Comparison of ENCODE assay signal across 8 mouse cellular contexts in the genomic region with DNA sequence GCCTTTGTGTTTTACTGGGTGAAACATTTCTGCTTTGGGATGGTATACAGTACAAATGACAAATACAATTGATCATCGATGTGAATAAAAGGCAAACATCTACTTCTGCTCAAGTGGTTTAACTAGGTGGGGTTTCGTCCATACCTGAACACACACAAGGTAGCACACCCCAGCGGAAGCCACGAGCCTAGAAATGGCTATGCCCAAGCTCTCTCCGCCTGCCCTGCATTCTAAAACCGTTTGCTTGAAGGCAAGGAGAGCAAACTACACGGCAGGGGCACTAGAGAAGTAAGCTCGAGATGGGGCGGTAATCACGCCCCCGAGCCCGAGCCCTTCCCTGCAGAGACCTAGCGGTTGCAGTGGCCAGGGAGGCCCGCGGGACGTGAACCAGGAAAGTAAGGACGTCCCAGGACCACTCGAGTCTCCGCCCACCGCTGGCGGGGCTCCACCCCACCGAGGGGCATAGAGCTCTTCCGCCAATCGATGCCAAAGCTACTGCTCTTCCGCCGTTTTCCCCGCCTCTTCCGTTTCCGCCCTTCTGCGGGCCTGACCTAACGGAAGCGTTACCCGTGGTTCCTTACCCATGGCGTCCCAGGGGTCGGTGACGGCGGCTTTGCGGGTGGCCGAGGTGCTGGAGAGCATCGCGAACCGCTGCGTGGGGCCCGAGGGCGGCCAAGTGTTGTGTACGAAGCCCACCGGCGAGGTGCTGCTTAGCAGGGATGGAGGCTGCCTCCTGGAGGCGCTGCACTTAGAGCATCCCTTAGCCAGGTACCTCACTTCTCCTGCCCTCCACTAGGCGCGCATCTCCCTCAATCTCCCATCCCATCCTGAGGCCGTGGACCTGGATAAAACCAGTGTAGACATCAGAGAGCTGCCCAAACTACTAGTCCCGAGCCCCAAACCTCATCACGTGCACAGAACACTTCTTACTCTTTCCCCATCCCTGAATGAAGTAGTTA. TPM values are rescaled to one million over a fixed set of nuclear protein-coding genes. Genes with fewer than 3 reads are reported as not detected.
DNase-seq lines count a peak whose midpoint lies in the region; ATAC-seq lines count a peak whose summit lies in the region.

Gene Bbs10, plus strand, starts transcription at position 540 of the 959 bp plus-strand sequence.

- H3K27me3 ChIP-seq in heart, embryonic 13.5 days (replicated peaks) = no peaks in the 10 kb centered on the region
- H3K27me3 ChIP-seq in liver, embryonic 12.5 days (replicated peaks) = no peaks in the 10 kb centered on the region
- no peaks in the 10 kb centered on the region for H3K27me3 ChIP-seq in stomach, embryonic 15.5 days (replicated peaks)

- under 1% methylated on average over 54 of the region's 54 CpGs for WGBS in heart, embryonic 13.5 days
- WGBS in liver, embryonic 12.5 days (ENCODE audit: insufficient replicate concordance) = under 1% methylated on average over 54 of the region's 54 CpGs
- 1% methylated on average over 54 of the region's 54 CpGs for WGBS in stomach, embryonic 15.5 days

- peak; percentile 97 for ATAC-seq in heart, embryonic 13.5 days (ENCODE audit: extremely low read depth, insufficient number of reproducible peaks, low FRiP score, low TSS enrichment)
- peak; percentile 99 for ATAC-seq in liver, embryonic 12.5 days
- peak; percentile 99 for ATAC-seq in stomach, embryonic 15.5 days (ENCODE audit: insufficient read depth, low FRiP score, low read depth)

- peak; percentile 95 for DNase-seq in CD4-positive helper T cell, adult 2 months (ENCODE audit: low read depth, low spot score)
- peak; percentile 37 for DNase-seq in fat pad, adult 2 months (ENCODE audit: extremely low read depth, low read depth, low spot score)
- DNase-seq in kidney, postnatal 10 days = peak; percentile 98
- peak; percentile 84 to 88 for DNase-seq in natural killer cell, adult 2 months (ENCODE audit: low spot score in 2 of 2)

- H3K9me3 ChIP-seq in heart, embryonic 13.5 days = no peaks in the 10 kb centered on the region
- H3K9me3 ChIP-seq in liver, embryonic 12.5 days (replicated peaks) = no peaks in the 10 kb centered on the region
- H3K9me3 ChIP-seq in stomach, embryonic 15.5 days = no peaks in the 10 kb centered on the region

- peak within 1 kb of the TSS; percentile 85 for H3K4me3 ChIP-seq in brown adipose tissue, adult 24 weeks (ENCODE audit: insufficient read depth, low read depth, low read length)
- peak within 1 kb of the TSS; percentile 86 for H3K4me3 ChIP-seq in heart, embryonic 13.5 days
- peak within 1 kb of the TSS; percentile 83 for H3K4me3 ChIP-seq in liver, embryonic 12.5 days
- peak within 1 kb of the TSS; percentile 71 for H3K4me3 ChIP-seq in stomach, embryonic 15.5 days (replicated peaks)

- H3K4me1 ChIP-seq in brown adipose tissue, adult 24 weeks (ENCODE audit: control insufficient read depth, insufficient read depth, insufficient read length, low read length) = no peaks in the 10 kb centered on the region
- peaks cover 15% of the 10 kb centered on the region for H3K4me1 ChIP-seq in heart, embryonic 13.5 days
- peaks cover 18% of the 10 kb centered on the region for H3K4me1 ChIP-seq in liver, embryonic 12.5 days
- peaks cover 5% of the 10 kb centered on the region; the same call in 1 of the 2 replicates for H3K4me1 ChIP-seq in stomach, embryonic 15.5 days

- peak within 1 kb of the TSS; percentile 78 for H3K4me2 ChIP-seq in heart, embryonic 13.5 days
- peak within 1 kb of the TSS; percentile 90 for H3K4me2 ChIP-seq in liver, embryonic 12.5 days
- H3K4me2 ChIP-seq in stomach, embryonic 15.5 days = peak within 1 kb of the TSS; percentile 70

- peak within 1 kb of the TSS; percentile 46 for H3K27ac ChIP-seq in brown adipose tissue, adult 24 weeks (replicated peaks; ENCODE audit: low read depth, low read length)
- peak within 1 kb of the TSS; percentile 84 for H3K27ac ChIP-seq in heart, embryonic 13.5 days (replicated peaks)
- peak within 1 kb of the TSS; percentile 62; the same call in 1 of the 2 replicates for H3K27ac ChIP-seq in liver, embryonic 12.5 days
- peak within 1 kb of the TSS; percentile 64 for H3K27ac ChIP-seq in stomach, embryonic 15.5 days

- peaks cover 9% of the 10 kb centered on the region for H3K36me3 ChIP-seq in heart, embryonic 13.5 days
- peaks cover 3% of the 10 kb centered on the region; the same call in 1 of the 2 replicates for H3K36me3 ChIP-seq in liver, embryonic 12.5 days
- no peaks in the 10 kb centered on the region for H3K36me3 ChIP-seq in stomach, embryonic 15.5 days

- peak within 1 kb of the TSS; percentile 85 for H3K9ac ChIP-seq in heart, embryonic 13.5 days
- H3K9ac ChIP-seq in liver, embryonic 12.5 days = peak within 1 kb of the TSS; percentile 73
- peak within 1 kb of the TSS; percentile 30 for H3K9ac ChIP-seq in stomach, embryonic 15.5 days

RNA-seq across cellular contexts. Expression of gene Bbs10, which starts in this region (rescaled TPM):
- 1.9 and 2.1 TPM in 2 replicates for polyA plus RNA-seq in brown adipose tissue, adult 24 weeks (2012; ENCODE audit: insufficient read depth, insufficient read length, missing spikeins)
- polyA plus RNA-seq in heart, embryonic 13.5 days (2015; fragmentation: Nextera tagmentation; extraction: Ambion mirVana) = 3.8 and 4.2 TPM in 2 replicates
- 1.8 and 2.0 TPM in 2 replicates for polyA plus RNA-seq in liver, embryonic 12.5 days (2016; fragmentation: Nextera tagmentation; extraction: Ambion mirVana)
- polyA plus RNA-seq in stomach, embryonic 15.5 days (2015; fragmentation: Nextera tagmentation; extraction: Ambion mirVana) = 4.5 TPM in 2 replicates

Comparison
In these comparisons a context has a peak if more than half of its experiments do, and no peak if none do; other contexts are left out.
1. Peak in every context shown above with its lines: DNase-seq, ATAC-seq, H3K4me3 ChIP-seq and H3K27ac ChIP-seq.
2. DNase-seq: peak in every context shown above with its lines; median percentile 98 in kidney, postnatal 10 days; 95 in CD4-positive helper T cell, adult 2 months; 86 in natural killer cell, adult 2 months; 37 in fat pad, adult 2 months.
3. H3K9ac ChIP-seq: peak in every context shown above with its lines; median percentile 85 in heart, embryonic 13.5 days; 73 in liver, embryonic 12.5 days; 30 in stomach, embryonic 15.5 days.